Comparison of ENCODE assay signal across 8 mouse cellular contexts in the genomic region with DNA sequence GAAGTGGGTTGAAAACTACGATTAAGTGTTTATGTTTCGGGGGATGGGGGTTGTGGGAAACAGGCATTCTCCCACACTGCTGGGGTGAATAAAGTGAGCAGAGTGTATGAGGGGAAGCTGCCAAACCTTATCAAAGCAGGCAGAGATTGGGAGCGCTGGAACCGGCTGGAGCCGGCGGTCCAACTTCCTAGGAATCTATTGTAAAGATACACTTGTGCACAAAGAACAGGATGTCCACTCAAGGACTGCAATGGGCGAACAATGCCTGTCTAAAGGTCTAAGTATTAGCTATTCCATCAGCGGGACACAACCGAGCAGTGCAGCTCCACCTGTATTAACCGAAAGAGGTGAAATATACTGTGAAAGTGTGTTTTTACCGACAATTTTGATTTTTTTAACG. TPM values are rescaled to one million over a fixed set of nuclear protein-coding genes. Genes with fewer than 3 reads are reported as not detected.
A peak's percentile ranks its signal among the peaks of the same experiment; 100 is the strongest.
DNase-seq lines count a peak whose midpoint lies in the region; ATAC-seq lines count a peak whose summit lies in the region.

No protein-coding gene starts in this region.

- H3K4me1 ChIP-seq in kidney, embryonic 14.5 days (ENCODE audit: control insufficient read depth, insufficient read depth, low read length), result 0 out of 2 replicates have a peak, but pooled peaks cover 4% of the 10 kb centered on the region
- peaks cover 19% of the 10 kb centered on the region for H3K4me1 ChIP-seq in liver, embryonic 12.5 days
- H3K4me1 ChIP-seq in neural tube, embryonic 14.5 days (ENCODE audit: control insufficient read depth, insufficient read depth, low read length), result peaks cover 31% of the 10 kb centered on the region

- no peak for ATAC-seq in kidney, embryonic 14.5 days (ENCODE audit: low FRiP score, low TSS enrichment)
- ATAC-seq in liver, embryonic 12.5 days, result no peak
- no peak for ATAC-seq in neural tube, embryonic 14.5 days (ENCODE audit: low read depth)

- H3K36me3 ChIP-seq in kidney, embryonic 14.5 days (ENCODE audit: control insufficient read depth, insufficient read depth, low read length), result no peaks in the 10 kb centered on the region
- H3K36me3 ChIP-seq in liver, embryonic 12.5 days, result no peaks in the 10 kb centered on the region
- no peaks in the 10 kb centered on the region for H3K36me3 ChIP-seq in neural tube, embryonic 14.5 days (ENCODE audit: control insufficient read depth, insufficient read depth, low read length)

- DNase-seq in kidney, postnatal 10 days, result no peak
- DNase-seq in heart, adult 8-10 months (ENCODE audit: low spot score), result peak; percentile 49
- DNase-seq in urinary bladder, postnatal 10 days (ENCODE audit: low spot score), result no peak
- no peak for DNase-seq in kidney, adult 8-10 months
- no peak for DNase-seq in gastrocnemius, adult 18-20 months (ENCODE audit: low spot score)

- no peak overlapping the region; the same call in 1 of the 2 replicates for H3K27ac ChIP-seq in kidney, embryonic 14.5 days (ENCODE audit: low read depth, low read length)
- H3K27ac ChIP-seq in liver, embryonic 12.5 days, result no peak overlapping the region
- H3K27ac ChIP-seq in neural tube, embryonic 14.5 days (ENCODE audit: low read depth, low read length), result 0 out of 2 replicates have a peak overlapping the region, but pooled peaks have one; percentile 100

- no peak overlapping the region for H3K4me3 ChIP-seq in kidney, embryonic 14.5 days (ENCODE audit: low read length)
- no peak overlapping the region for H3K4me3 ChIP-seq in liver, embryonic 12.5 days
- peak overlapping the region; percentile 85 for H3K4me3 ChIP-seq in neural tube, embryonic 14.5 days (ENCODE audit: low read depth, low read length)

- no peaks in the 10 kb centered on the region for H3K9me3 ChIP-seq in kidney, embryonic 14.5 days (ENCODE audit: control insufficient read depth, low read length)
- no peaks in the 10 kb centered on the region for H3K9me3 ChIP-seq in liver, embryonic 12.5 days (replicated peaks)
- H3K9me3 ChIP-seq in neural tube, embryonic 14.5 days (ENCODE audit: control insufficient read depth, low read length), result no peaks in the 10 kb centered on the region

- H3K9ac ChIP-seq in kidney, embryonic 14.5 days (ENCODE audit: low read depth, low read length), result peak overlapping the region; percentile 88; the same call in 1 of the 2 replicates
- no peak overlapping the region for H3K9ac ChIP-seq in liver, embryonic 12.5 days
- peak overlapping the region; percentile 99; the same call in 1 of the 2 replicates for H3K9ac ChIP-seq in neural tube, embryonic 14.5 days (replicated peaks; ENCODE audit: low read depth, low read length)

- H3K4me2 ChIP-seq in kidney, embryonic 14.5 days (replicated peaks; ENCODE audit: low read depth, low read length), result peak overlapping the region; percentile 72
- H3K4me2 ChIP-seq in liver, embryonic 12.5 days, result peak overlapping the region; percentile 98
- peak overlapping the region; percentile 92 for H3K4me2 ChIP-seq in neural tube, embryonic 14.5 days (ENCODE audit: low read depth, low read length)

- WGBS in kidney, embryonic 14.5 days, result 56% methylated on average over 12 of the region's 12 CpGs
- 56% methylated on average over 12 of the region's 12 CpGs for WGBS in liver, embryonic 12.5 days (ENCODE audit: insufficient replicate concordance)
- 48% methylated on average over 12 of the region's 12 CpGs for WGBS in neural tube, embryonic 14.5 days

- no peaks in the 10 kb centered on the region for H3K27me3 ChIP-seq in kidney, embryonic 14.5 days (ENCODE audit: control insufficient read depth, insufficient read depth, low read length)
- peaks cover 9% of the 10 kb centered on the region; the same call in 1 of the 2 replicates for H3K27me3 ChIP-seq in liver, embryonic 12.5 days (replicated peaks)
- no peaks in the 10 kb centered on the region; the same call in 1 of the 2 replicates for H3K27me3 ChIP-seq in neural tube, embryonic 14.5 days (ENCODE audit: control insufficient read depth, insufficient read depth, low read length)

RNA-seq across cellular contexts. Expression of a gene that starts 2.1 kb away (rescaled TPM):
- polyA plus RNA-seq in kidney, embryonic 14.5 days (2014; fragmentation: Nextera tagmentation; extraction: Ambion mirVana), result 9.6 and 13.7 TPM in 2 replicates
- total RNA-seq in heart, adult 8-10 months (2022), result 1 to 10 TPM; 3.9 to 8.2 (median 5.2) TPM
- 5.5 and 6.8 TPM in 2 replicates for polyA plus RNA-seq in liver, embryonic 12.5 days (2016; fragmentation: Nextera tagmentation; extraction: Ambion mirVana)
- polyA plus RNA-seq in neural tube, embryonic 14.5 days (2014; fragmentation: Nextera tagmentation; extraction: Ambion mirVana), result 4.4 and 6.3 TPM in 2 replicates
- 1 to 10 TPM; 3.0 to 8.3 TPM for total RNA-seq in gastrocnemius, adult 18-20 months (2021)

RNA-seq across cellular contexts. Expression of a gene that starts 17.6 kb away (rescaled TPM):
- 82.3 and 85.5 TPM in 2 replicates for polyA plus RNA-seq in kidney, embryonic 14.5 days (2014; fragmentation: Nextera tagmentation; extraction: Ambion mirVana)
- 10 to 100 TPM; 23.3 to 29.7 (median 26.1) TPM for total RNA-seq in heart, adult 8-10 months (2022)
- polyA plus RNA-seq in liver, embryonic 12.5 days (2016; fragmentation: Nextera tagmentation; extraction: Ambion mirVana), result 68.3 and 68.6 TPM in 2 replicates
- polyA plus RNA-seq in neural tube, embryonic 14.5 days (2014; fragmentation: Nextera tagmentation; extraction: Ambion mirVana), result 48.2 and 54.3 TPM in 2 replicates
- total RNA-seq in gastrocnemius, adult 18-20 months (2021), result 10 to 100 TPM; 27.2 to 28.4 TPM

RNA-seq across cellular contexts. Expression of a gene that starts 46.5 kb away (rescaled TPM):
- polyA plus RNA-seq in kidney, embryonic 14.5 days (2014; fragmentation: Nextera tagmentation; extraction: Ambion mirVana), result 67.9 and 76.2 TPM in 2 replicates
- total RNA-seq in heart, adult 8-10 months (2022), result 10 to 100 TPM; 42.6 to 75.3 (median 55.1) TPM
- 596 and 604 TPM in 2 replicates for polyA plus RNA-seq in liver, embryonic 12.5 days (2016; fragmentation: Nextera tagmentation; extraction: Ambion mirVana)
- 48.1 and 55.5 TPM in 2 replicates for polyA plus RNA-seq in neural tube, embryonic 14.5 days (2014; fragmentation: Nextera tagmentation; extraction: Ambion mirVana)
- total RNA-seq in gastrocnemius, adult 18-20 months (2021), result 10 to 100 TPM; 24.6 to 31.9 TPM
